Mouse (Mus musculus) stomach, postnatal 0 days (tissue): Measurements from ENCODE around the gene Ngb. TPM values are rescaled to one million over a fixed set of nuclear protein-coding genes. Genes with fewer than 3 reads are reported as not detected.

Source experiments
- ATAC-seq: fragments of 200-750 bp; cut with Nextera tagmentation; 2 replicates; pipeline ENCODE4 v1.8.0; 2017; ENCODE audit not compliant: low FRiP score, low TSS enrichment
- DNase-seq: peaks from one replicate; pipeline ENCODE4 v3.0.0-alpha.2; 2016; ENCODE audit warnings: low spot score
- H3K27ac ChIP-seq: fragments of 300-500 bp; sonication (generic); replicated peaks from 2 replicates; pipeline ENCODE4 v1.5.1; 2014; ENCODE audit warnings: mild to moderate bottlenecking, control low read depth
- H3K27me3 ChIP-seq: fragments of 300-500 bp; sonication (generic); 2 replicates; pipeline ENCODE4 v1.6.1; 2014; ENCODE audit warnings: low read length; ENCODE audit not compliant: control insufficient read depth, insufficient read depth
- H3K36me3 ChIP-seq: fragments of 300-500 bp; sonication (generic); 2 replicates; pipeline ENCODE4 v1.6.1; 2014; ENCODE audit warnings: low read length, mixed read lengths; ENCODE audit not compliant: control insufficient read depth, insufficient read depth
- H3K4me1 ChIP-seq: fragments of 300-500 bp; sonication (generic); replicated peaks from 2 replicates; pipeline ENCODE4 v1.6.1; 2014; ENCODE audit warnings: antibody characterized with exemption; ENCODE audit not compliant: control insufficient read depth, insufficient read depth
- H3K4me2 ChIP-seq: fragments of 300-500 bp; sonication (generic); replicated peaks from 2 replicates; pipeline ENCODE4 v1.6.1; 2014; ENCODE audit warnings: low read depth, mild to moderate bottlenecking, control low read depth, moderate library complexity
- H3K4me3 ChIP-seq: fragments of 300-500 bp; sonication (generic); 2 replicates; pipeline ENCODE4 v1.5.1; 2014; ENCODE audit warnings: low read depth, low read length, control low read depth
- H3K9ac ChIP-seq: fragments of 300-500 bp; sonication (generic); 2 replicates; pipeline ENCODE4 v1.6.1; 2014; ENCODE audit warnings: mild to moderate bottlenecking, low read length, control low read depth, mixed read lengths
- H3K9me3 ChIP-seq: fragments of 300-500 bp; sonication (generic); 2 replicates; pipeline ENCODE4 v1.6.1; 2016; ENCODE audit warnings: low read length; ENCODE audit not compliant: control insufficient read depth
- CTCF ChIP-seq: IDR thresholded peaks from 2 replicates; pipeline ENCODE4 v1.5.1; 2016; ENCODE audit warnings: antibody characterized with exemption, low read depth, mild to moderate bottlenecking, moderate library complexity
- EP300 ChIP-seq: optimal IDR thresholded peaks from 2 replicates; pipeline ENCODE3; 2016; ENCODE audit warnings: antibody characterized with exemption
- WGBS: fragments of 180-500 bp; shearing (Covaris S2); extraction: QIAGEN DNeasy Blood & Tissue Kit; methylation state at CpG from one replicate; pipeline ENCODE4 v1.1.7; 2014; 5-methylcytosine and 5-hydroxymethylcytosine counted together
- polyA plus RNA-seq: library from polyadenylated mRNA; unstranded; fragments of >200 nt; fragmentation: Nextera tagmentation; extraction: Ambion mirVana; gene quantifications from 2 replicates; pipeline ENCODE4 v1.2.1, GENCODE M21; 2015

The Ngb gene
- polyA plus RNA-seq, 1 experiment from 2014 or later, result 11.1 TPM

DNA sequence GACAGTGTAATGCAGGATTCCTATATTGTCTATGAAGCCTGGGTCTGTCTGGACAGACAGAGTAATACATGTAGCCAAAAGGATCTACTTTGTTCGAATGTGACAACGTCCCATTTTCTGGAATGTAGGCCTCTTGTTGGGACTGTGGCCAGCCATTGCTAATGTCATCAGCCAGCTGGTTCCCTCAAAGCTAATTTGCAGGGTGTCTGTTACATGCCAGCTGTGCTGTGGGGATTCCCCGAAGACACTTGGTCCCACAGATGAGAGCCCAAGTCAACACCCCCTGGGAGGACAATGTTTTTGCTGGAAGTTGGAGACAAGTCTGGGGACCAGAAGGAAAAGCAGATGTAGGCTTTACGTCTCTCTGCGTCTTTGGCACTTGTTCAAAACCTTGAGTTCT lies 35.9 kb downstream of the Ngb start:
- WGBS, result 61% methylated on average over 5 of the region's 5 CpGs
- H3K4me2 ChIP-seq, result no peak overlapping the region
- no peak for DNase-seq

DNA sequence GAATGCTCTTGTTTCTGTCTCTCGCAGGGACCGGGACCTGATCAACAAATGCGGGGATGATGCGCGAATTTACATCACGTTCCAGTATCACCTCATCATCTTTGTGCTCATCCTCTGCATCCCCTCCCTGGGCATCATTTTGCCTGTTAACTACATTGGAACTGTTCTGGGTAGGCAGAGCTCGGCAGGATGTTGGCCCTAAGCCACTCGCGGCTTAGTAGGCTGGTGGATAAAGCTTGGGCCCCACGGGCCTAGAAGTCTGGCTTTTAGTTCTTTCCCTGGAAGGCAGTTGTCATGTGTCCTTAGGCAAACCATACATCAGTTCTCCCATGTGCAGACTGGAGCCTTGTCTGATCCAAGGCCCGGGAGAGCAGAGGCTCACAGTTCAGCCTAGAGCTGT lies 36.9 kb downstream of the Ngb start:
- Histone ChIP-seq H3K36me3 (no peaks in the 10 kb centered on the region), H3K4me1 (no peaks in the 10 kb centered on the region), H3K27me3 (no peaks in the 10 kb centered on the region), H3K4me3 (no peak overlapping the region), H3K9ac (no peak overlapping the region), H3K9me3 (no peaks in the 10 kb centered on the region), H3K4me2 (no peak overlapping the region), H3K27ac (no peak overlapping the region)
- ATAC-seq (no peak), DNase-seq (no peak)
- TF ChIP-seq EP300, result no peak
- TF ChIP-seq CTCF, result no peak
- 81% methylated on average over 11 of the region's 11 CpGs for WGBS

More for the DNA sequence above, 35.9 kb downstream of the Ngb start:
- H3K9ac ChIP-seq, result no peak overlapping the region
- no peak for ATAC-seq
- no peaks in the 10 kb centered on the region for H3K4me1 ChIP-seq
- H3K27me3 ChIP-seq, result no peaks in the 10 kb centered on the region
- H3K4me3 ChIP-seq, result no peak overlapping the region
- no peak for TF ChIP-seq CTCF
- TF ChIP-seq EP300, result no peak
- no peaks in the 10 kb centered on the region for H3K36me3 ChIP-seq
- H3K27ac ChIP-seq, result no peak overlapping the region
- H3K9me3 ChIP-seq, result no peaks in the 10 kb centered on the region

- no peak overlapping the region for H3K4me2 ChIP-seq
- no peak overlapping the region for H3K27ac ChIP-seq
- no peaks in the 10 kb centered on the region for H3K27me3 ChIP-seq
- no peaks in the 10 kb centered on the region for H3K9me3 ChIP-seq
- H3K4me1 ChIP-seq, result no peaks in the 10 kb centered on the region
- H3K9ac ChIP-seq, result no peak overlapping the region
- H3K4me3 ChIP-seq, result no peak overlapping the region
- 56% methylated on average over 17 of the region's 17 CpGs for WGBS
- no peak for DNase-seq
- H3K36me3 ChIP-seq, result no peaks in the 10 kb centered on the region
- ATAC-seq, result no peak
- TF ChIP-seq EP300 (no peak), CTCF (no peak)
Observed at GRCm38 (mm10) chr12:87057066-87057465, 45.3 kb downstream of the Ngb start.

DNA sequence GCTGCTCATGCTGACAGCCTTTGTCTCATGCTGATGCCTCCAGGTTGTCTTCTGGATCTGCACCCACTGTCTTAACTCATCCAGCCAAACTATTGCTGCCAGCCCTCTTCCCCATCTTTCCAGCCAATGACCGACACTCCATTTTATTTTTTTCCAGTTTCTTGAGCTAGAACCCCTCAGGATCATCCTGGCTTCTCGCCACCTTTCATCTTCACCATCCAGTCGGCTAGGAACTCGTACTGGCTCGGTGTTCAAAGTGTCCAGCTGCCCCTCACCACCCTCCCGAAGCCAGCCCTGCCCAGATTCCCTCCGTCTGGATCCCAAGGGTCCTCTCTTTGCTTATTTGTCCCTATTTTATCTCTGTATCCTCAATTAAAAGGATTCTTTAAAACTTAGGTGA lies 47.5 kb downstream of the Ngb start:
- DNase-seq, result no peak
- Histone ChIP-seq H3K27ac (no peak overlapping the region), H3K4me3 (no peak overlapping the region), H3K9ac (no peak overlapping the region), H3K9me3 (no peaks in the 10 kb centered on the region), H3K4me2 (no peak overlapping the region), H3K27me3 (no peaks in the 10 kb centered on the region), H3K36me3 (no peaks in the 10 kb centered on the region), H3K4me1 (no peaks in the 10 kb centered on the region)
- no peak for TF ChIP-seq EP300
- no peak for TF ChIP-seq CTCF
- ATAC-seq, result no peak
- WGBS, result 68% methylated on average over 7 of the region's 7 CpGs

- 26% methylated on average over 12 of the region's 16 CpGs for WGBS
- Histone ChIP-seq H3K4me2 (no peak overlapping the region), H3K4me3 (no peak overlapping the region), H3K27ac (no peak overlapping the region), H3K36me3 (no peaks in the 10 kb centered on the region), H3K4me1 (no peaks in the 10 kb centered on the region), H3K9ac (no peak overlapping the region), H3K9me3 (no peaks in the 10 kb centered on the region), H3K27me3 (no peaks in the 10 kb centered on the region)
- no peak for TF ChIP-seq EP300
- peak; percentile 91 for TF ChIP-seq CTCF
- DNase-seq (peak; percentile 84), ATAC-seq (no peak)
Observed at GRCm38 (mm10) chr12:87052661-87053321, 49.5 kb downstream of the Ngb start.

- no peak for TF ChIP-seq EP300
- no peak for TF ChIP-seq CTCF
- H3K4me1 ChIP-seq, result no peaks in the 10 kb centered on the region
- H3K36me3 ChIP-seq, result no peaks in the 10 kb centered on the region
- no peak overlapping the region for H3K4me2 ChIP-seq
- WGBS, result 36% methylated on average over 3 of the region's 3 CpGs
- H3K27me3 ChIP-seq, result no peaks in the 10 kb centered on the region
- H3K27ac ChIP-seq, result no peak overlapping the region
- DNase-seq, result no peak
- H3K4me3 ChIP-seq, result no peak overlapping the region
- ATAC-seq, result no peak
- no peak overlapping the region for H3K9ac ChIP-seq
- H3K9me3 ChIP-seq, result no peaks in the 10 kb centered on the region
Observed at GRCm38 (mm10) chr12:87047536-87047935, 54.8 kb downstream of the Ngb start.

Other genes starting within 250 kb of the Ngb start
- gene Irf2bpl, start 217.7 kb downstream of the Ngb start, polyA plus RNA-seq, result 19.1 and 19.8 TPM in 2 replicates
- 10.1 and 10.8 TPM in 2 replicates for gene Cipc, start 155.5 kb downstream of the Ngb start, polyA plus RNA-seq
- gene Zdhhc22, start 112.1 kb downstream of the Ngb start, polyA plus RNA-seq, result 0.53 and 0.58 TPM in 2 replicates
- 0.72 and 0.74 TPM in 2 replicates for gene Tmem63c, start 81.2 kb downstream of the Ngb start, polyA plus RNA-seq
- gene Gstz1, start 44.6 kb upstream of the Ngb start, polyA plus RNA-seq, result 23.6 and 31.3 TPM in 2 replicates
- 4.4 and 4.8 TPM in 2 replicates for gene Pomt2, start 45.4 kb upstream of the Ngb start, polyA plus RNA-seq
- gene Samd15, start 97.2 kb upstream of the Ngb start, polyA plus RNA-seq, result 0.85 and 1.0 TPM in 2 replicates
- 1.1 TPM in 2 replicates for gene Tmed8, start 97.9 kb upstream of the Ngb start, polyA plus RNA-seq
- 0.11 TPM in 1 of 2 replicates, not detected in the other for gene Noxred1, start 136.2 kb upstream of the Ngb start, polyA plus RNA-seq
- gene Vipas39, start 163.7 kb upstream of the Ngb start, polyA plus RNA-seq, result 20.7 and 22.3 TPM in 2 replicates
- 94.9 and 96.1 TPM in 2 replicates for gene Ahsa1, start 163.9 kb upstream of the Ngb start, polyA plus RNA-seq
- 0.28 and 0.34 TPM in 2 replicates for gene Ism2, start 197.2 kb upstream of the Ngb start, polyA plus RNA-seq